Mouse (Mus musculus): ENCODE results near the gene Ppara.

Gene Ppara

DNA sequence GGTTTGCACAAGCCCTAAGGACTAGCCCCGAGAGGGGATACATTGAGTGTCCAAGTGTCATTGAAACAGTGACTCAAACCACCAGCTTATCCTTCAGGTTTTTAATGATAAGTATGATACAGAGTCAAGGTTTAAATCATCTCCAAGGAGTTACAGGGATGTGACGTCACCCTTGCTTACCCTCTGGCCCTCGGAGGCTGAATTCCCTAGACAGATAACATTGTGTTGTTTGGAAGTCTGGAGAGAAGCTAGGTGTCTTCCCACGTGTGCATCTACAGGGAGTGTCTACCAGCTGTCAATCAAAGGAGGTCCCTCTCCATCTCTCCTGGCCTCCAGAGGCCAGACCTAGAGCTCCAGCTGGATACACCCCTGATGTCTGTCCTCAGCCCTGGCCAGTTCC, 72.1 kb downstream of the Ppara start:
- no peak for DNase-seq (ENCODE audit: low spot score)

DNA sequence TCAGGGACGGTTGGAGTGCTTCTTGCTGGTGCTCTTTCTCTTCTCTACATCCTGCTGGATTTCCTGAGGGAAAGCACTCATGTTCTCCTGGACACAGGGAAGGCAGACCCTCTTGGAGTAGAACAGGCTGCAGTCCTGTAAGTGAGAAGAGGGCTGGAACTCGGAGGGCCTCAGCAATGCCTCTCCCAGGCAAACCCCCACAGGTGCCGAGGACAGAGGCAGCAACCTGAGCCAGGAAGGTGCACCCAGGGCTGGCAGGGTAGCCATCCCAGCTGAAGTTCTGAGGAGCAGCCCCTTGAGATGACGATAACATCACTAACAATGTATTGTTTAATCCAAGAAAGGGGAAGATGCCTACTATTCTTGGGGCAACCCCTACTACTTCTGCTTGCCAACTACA, 72.6 kb downstream of the Ppara start:
- no peak for DNase-seq (ENCODE audit: low spot score)

DNA sequence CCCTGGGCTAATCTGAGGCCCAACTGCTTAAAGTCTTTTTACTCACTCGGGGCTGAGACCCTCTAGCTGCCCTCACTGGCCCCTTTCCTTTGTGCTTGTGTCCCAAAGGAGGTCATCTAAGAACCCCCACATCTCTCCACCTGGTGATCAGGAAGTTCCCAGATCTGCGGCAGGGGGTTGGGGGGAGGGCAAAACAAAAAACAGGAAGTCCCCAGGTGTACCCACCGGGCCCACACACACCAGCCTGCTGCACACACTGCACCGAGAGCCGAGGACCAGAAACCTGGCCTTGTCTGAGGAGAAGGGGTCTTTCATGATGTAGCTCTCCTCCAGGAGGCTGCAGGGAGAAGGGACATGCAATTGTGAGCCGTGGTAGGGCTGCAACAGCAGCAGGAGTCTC, 73.2 kb downstream of the Ppara start:
- DNase-seq (ENCODE audit: low spot score), result no peak

DNA sequence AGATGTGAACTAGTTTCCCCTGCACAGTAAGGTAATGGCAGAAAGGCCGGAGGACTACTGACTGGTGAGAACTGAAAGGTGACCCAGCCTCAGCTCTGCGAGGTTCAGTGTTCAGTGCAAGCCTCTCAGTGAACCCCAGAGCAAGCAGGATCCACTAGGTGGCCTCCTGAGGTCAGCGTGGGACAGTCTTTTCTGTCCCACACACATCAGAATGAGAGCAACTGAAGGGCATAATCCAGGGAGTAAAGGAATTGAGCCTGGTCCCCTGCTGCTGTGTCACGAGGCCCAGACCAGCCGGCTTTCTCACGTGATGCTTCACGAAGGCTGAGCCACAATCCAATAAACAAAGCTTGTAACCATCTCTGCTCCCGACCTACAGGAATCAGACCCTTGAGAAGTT, 73.7 kb downstream of the Ppara start:
- DNase-seq (ENCODE audit: low spot score), result no peak

DNA sequence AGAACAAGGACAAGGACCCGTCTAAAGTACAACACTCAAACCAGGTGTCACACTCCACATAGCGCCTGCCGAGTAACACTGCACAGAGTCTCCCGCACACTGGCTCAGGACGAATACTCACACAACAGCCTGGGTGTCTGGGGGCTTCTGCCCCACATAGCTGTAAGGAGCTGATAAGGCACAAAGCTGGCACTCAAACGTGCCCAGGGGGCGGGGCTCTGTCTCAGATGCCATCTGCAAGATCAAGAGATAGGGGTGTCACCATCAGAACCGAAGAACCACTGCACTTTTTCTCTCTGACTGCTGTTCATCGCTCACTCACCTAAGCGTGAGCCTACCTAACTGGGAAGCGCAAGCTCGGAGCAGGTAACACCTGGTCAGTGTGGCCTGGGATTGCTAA, 74.3 kb downstream of the Ppara start:
- DNase-seq (ENCODE audit: low spot score), result no peak

DNA sequence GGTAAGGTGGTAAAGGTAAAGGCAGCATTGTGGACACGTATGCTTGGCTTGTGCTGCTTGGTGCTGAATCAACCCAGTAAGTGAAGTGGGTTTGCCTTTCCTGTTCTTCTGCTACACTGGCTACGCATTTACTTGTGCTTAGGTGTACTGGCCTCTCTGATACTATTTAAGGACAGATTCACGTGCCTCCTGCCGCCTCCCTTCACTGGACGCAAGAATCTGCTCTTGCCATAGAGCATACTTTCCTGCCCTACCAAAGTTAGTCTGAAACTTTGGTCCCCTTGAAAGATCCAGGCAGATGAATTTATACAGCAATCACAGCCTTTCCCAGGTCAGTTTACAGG, 75.7 kb downstream of the Ppara start:
- no peak for DNase-seq (ENCODE audit: low spot score)

GRCm38 (mm10) chr15:85810806-85811521, 76.2 kb downstream of the Ppara start:
- DNase-seq (ENCODE audit: low spot score), result peak; percentile 72

DNA sequence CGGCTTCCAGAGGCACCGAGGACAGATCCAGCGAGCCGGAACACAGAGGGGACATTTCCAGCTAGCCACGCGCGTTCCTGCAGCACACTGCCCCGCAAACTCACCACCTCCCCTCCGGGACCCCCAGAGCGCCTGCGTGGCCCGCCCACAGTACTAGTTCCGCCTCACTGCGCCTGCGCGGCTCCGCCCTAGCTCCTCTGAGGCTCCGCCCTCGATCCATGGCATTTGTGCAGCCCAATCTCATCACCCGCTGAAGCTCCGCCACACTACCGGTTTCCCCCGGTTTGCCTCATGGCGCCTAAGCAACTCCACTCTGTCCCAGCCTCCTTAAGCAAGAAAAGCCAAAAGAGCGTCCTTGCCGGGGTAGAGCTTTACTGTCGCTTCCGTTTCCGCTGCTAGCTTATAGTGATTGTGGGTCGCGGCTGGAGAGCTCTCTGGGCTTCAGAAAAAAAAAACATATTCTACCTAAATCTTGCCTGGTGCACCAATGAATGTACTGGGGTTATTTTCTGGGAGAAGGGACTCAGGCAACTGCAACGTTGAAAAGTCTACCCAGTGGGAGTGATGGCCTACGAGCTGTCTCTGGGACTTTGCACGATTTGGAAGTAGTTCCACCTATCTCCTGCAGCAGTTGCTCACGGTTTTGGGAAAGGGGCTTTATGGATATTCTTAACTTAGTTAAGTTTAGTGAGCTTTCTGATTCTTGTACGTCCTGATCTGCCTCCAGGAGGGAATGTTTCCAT, 76.9 kb downstream of the Ppara start, which contains the start of gene Cdpf1:
TSS of gene Cdpf1 (minus strand) at position 163 of the 743 bp plus-strand sequence.
- DNase-seq (ENCODE audit: low spot score), result peak; percentile 98

- no peak for DNase-seq (ENCODE audit: low spot score)
Observed at GRCm38 (mm10) chr15:85813428-85813827, 78.6 kb downstream of the Ppara start.

- DNase-seq (ENCODE audit: low spot score), result no peak
Observed at GRCm38 (mm10) chr15:85821203-85822010, 86.6 kb downstream of the Ppara start, which contains the start of gene Pkdrej. TSS of gene Pkdrej (minus strand) at chr15:85821734.

DNA sequence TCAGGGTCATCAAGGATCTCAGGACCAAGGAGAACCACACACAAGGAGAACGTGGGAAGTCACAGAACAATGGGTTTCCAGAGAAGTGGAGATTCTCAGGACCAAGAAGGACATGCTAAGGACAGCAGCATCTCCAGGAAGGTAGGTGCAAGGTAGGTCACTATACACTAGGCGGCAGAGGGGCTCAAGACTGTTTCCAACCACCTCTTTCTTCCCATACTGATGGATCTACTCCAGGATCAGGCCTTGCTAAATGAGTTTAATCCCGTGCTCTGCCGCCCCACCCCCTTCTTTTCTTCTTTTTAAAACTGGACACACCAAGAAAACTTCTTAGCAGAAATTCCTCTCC, 87.2 kb downstream of the Ppara start:
- DNase-seq (ENCODE audit: low spot score), result no peak

DNA sequence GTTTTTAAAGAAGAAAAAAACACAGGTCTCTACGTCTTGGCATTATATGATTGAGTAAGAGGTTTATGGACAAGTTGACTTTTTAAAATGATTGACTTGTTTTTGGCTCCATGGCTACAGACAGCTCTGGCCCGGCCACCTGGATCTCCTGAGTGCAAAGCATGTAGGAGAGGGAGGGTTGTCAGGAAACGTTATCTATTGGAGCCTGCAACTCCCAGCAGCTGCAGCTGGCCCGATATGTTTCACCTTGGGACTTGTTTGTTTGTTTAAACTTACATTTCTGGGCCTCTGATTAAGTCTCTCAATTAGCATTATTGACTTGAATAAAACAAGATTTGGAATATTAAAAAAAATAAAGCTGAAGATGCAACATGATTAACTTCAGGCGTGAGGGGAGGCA, 91.9 kb downstream of the Ppara start:
- no peak for DNase-seq (ENCODE audit: low spot score)

DNA sequence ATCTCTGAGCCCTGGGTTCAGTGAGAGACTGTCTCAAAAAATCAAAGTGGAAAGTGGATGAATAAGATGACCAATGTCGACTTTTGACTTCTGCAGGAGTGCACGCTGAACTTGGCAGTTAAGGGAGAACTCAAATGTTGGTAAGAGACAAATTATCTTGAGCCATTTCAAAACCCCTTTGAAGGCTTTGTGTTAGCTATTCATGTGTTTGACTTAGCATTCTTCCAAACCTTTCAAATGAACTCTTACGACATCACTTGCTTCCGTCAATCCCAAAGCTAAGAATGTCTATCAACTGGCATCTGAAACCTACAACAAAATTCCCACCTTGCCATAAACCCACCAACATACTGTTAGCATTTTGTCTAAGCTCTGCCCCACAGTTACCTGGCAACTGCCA, 93.3 kb downstream of the Ppara start:
- DNase-seq (ENCODE audit: low spot score), result no peak

DNA sequence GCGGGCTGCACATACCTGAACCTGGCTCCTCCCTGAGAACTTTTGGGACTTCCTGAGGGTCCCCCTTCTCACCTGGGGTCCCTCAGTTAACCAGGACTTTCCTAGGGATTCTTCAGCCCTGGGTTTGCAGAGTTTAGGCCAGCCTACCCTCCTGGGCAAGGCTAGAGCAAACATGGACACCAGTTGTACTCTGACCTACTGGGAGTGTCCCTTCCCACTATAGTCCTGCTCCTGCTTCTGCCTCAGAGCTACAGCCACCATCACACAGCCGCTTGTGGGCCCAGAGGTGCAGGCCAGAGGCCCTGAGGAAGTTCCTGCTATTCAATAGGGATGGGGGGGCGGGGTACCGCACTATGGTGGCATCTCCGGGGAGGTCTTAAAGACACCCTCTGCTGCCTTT, 94.7 kb downstream of the Ppara start:
- no peak for DNase-seq (ENCODE audit: low spot score)

- peak; percentile 74 for DNase-seq (ENCODE audit: low spot score)
Observed at GRCm38 (mm10) chr15:85831954-85832590, 97.3 kb downstream of the Ppara start, which contains the start of gene Ttc38. TSS of gene Ttc38 (plus strand) at chr15:85832306.

GRCm38 (mm10) chr15:85832599-85832998, 97.8 kb downstream of the Ppara start:
- DNase-seq (ENCODE audit: low spot score), result no peak

- DNase-seq (ENCODE audit: low spot score), result no peak
Observed at GRCm38 (mm10) chr15:85835335-85835734, 100.6 kb downstream of the Ppara start.

- DNase-seq (ENCODE audit: low spot score), result no peak
Observed at GRCm38 (mm10) chr15:85836887-85837286, 102.1 kb downstream of the Ppara start.

- DNase-seq (ENCODE audit: low spot score), result peak; percentile 5
Observed at GRCm38 (mm10) chr15:85840983-85841382, 106.2 kb downstream of the Ppara start.

DNA sequence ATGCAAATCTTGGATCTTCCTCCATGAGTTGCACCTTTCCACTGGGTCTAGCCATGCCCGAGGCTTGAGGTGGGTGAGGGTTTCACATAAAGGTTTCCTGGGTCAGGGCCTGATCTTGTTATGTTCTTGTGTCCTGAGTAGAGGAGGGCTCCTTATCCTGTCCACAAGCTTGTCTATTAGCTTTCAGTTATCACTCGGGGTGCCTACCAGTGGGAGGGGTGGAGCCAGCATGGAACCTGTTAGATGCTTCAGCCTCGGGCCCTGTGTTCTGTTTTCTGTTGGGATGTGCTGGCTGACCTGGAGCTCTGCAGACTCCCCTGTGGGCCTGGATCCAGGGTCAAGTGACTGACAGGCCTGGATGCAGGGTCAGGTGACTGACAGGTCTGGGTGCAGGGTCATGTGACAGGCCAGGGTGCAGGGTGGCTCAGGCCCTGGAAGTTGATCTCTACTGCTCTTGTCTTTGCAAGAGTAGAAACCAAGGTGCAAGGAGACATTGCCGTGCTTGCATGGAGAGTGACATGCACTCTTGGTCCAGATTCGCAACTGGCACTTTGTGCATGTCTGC, 107.1 kb downstream of the Ppara start:
- no peak for DNase-seq (ENCODE audit: low spot score)

GRCm38 (mm10) chr15:85845071-85845470, 110.3 kb downstream of the Ppara start:
- no peak for DNase-seq (ENCODE audit: low spot score)
